Mouse (Mus musculus): Measurements from ENCODE around the gene Neurod2.

Gene Neurod2

GRCm38 (mm10) chr11:98333263-98333696, 3.8 kb upstream of the Neurod2 start:
- intact Hi-C loops (cut with DNase I) = no loop called here

DNA sequence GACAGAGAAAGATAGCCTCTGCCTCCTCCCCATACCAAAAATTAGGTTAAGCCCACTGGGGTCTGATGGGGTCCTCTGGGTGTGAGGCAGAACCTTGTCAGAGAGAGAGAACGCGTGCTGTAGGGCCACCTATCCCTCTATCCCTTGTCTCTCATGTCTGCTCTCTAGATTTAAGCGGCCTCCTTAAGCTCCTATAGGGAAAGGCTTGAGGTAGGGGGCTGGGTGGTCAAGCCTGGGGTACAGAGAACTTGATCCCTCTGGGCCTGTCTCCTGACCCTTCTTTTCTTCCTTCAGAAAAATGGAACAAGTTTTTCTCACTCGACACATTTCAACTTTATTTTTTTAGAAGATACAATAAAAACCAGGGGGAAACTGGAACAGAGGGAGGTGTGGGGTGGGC, 3.4 kb upstream of the Neurod2 start:
- intact Hi-C loops (cut with DNase I) = no loop called here

DNA sequence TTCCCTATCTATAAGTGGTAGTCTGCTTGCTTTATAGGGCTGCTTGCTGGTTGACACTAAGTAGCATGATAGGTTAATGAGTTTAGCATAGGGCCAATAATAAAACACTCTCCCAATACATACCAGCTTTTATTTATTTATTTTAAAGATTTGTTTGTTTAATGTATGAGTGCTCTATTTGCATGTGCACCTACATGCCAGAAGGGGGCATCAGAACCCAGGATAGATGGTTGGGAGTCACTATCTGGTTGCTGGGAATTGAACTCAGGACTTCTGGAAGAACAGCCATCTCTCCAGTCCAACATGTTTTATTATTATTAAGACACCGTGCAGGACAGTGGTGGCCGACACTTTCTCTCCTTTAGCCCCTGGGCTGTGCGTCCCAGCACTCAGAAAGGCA, 2.7 kb upstream of the Neurod2 start:
- intact Hi-C loops (cut with DNase I) = no loop called here

DNA sequence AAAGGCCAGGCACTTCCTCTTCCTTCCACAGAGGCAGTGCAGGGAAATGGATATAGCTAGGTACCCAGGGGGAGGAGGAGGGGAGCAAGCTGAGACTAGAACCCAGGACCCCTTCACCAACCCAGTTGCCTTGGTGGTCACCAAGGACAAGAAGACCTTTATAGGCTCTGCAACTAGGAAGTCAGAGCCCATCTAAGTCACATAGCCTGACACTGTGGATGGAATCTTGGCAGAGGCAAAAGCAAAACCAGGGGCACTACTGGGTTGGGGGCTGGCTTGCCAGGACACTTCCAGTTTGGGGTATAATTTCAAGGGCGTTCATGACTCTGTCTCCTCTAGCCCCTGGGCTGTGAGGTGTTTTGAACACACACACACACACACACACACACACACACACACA, 2.0 kb upstream of the Neurod2 start:
- intact Hi-C loops (cut with DNase I) = no loop called here

GRCm38 (mm10) chr11:98330745-98331204, 1.3 kb upstream of the Neurod2 start:
- intact Hi-C loops (cut with DNase I) = no loop called here

DNA sequence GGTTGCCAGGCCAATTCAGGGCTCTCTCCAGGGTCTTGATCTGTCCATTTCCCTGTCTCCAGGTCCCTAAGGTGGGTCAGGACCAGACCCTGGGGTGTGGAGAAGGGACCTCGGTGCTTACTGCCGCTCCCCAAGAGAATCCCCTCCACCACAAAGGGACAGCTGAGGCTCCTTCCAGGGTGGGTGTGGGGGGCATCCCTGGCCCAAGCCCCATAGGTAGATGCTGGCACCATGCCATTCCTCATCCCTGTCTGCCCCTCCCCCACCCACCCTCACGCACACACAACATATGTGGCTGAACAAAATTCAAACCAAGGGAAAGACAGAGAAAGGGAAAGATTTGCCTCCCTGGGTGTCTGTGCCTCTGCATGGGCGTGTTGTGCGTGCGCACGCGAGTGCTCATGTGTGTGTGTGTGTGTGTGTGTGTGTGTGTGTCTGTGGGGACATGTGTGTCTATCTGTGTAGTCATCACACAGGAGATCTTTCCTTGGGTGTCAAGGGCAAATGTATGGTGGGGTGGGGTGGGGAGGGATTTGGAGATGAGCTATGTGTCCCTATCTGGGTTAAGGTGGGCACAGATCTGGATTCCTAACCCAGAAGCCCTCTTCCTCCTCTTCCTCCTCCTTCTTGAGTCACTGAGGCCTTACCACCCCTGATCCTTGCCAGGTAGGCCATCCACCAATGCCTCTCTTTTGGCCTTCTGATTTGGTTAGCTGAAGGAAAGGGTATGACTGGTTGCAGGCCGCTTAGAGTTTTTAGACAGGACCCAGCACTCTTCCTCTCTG, 704 bp upstream of the Neurod2 start:
- intact Hi-C loops (cut with DNase I) = no loop called here

DNA sequence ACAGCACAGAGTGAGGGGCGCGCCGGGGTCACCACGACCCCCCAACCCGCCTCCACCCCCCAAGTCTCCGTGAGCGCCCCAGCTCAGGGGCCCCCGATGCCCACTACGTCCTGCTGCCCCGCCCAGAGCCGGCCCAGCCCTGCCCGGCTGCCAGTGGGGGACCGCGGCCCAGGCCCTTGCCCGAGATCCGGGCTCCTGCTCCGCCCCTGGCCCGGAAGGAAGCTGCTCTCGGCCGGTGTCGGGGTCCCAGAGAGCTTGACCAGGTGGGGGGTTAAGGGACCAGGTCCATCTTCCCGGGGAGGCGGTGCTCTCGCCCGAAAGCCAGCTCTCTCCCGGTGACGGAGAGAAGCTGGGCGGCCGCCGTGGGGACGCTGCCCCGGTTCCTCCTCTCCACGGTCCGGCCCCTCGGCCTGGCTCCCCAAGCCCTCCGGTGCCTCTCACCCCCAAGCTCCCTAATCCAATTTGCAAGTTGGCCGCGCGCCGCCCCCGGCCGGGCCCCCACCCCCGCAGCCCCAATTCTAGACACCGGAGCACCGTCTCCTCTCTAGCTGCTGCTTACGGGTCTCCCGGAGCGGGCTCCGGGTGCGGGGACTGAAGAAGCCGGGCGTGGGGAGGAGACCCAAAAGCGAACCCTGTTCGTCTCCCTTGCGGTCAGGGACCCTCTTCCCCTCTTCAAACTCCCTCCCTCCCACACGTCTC, 928 bp downstream of the Neurod2 start:
- intact Hi-C loops (cut with DNase I) = no loop called here

GRCm38 (mm10) chr11:98328031-98328370, 1.4 kb downstream of the Neurod2 start:
- intact Hi-C loops (cut with DNase I) = no loop called here

DNA sequence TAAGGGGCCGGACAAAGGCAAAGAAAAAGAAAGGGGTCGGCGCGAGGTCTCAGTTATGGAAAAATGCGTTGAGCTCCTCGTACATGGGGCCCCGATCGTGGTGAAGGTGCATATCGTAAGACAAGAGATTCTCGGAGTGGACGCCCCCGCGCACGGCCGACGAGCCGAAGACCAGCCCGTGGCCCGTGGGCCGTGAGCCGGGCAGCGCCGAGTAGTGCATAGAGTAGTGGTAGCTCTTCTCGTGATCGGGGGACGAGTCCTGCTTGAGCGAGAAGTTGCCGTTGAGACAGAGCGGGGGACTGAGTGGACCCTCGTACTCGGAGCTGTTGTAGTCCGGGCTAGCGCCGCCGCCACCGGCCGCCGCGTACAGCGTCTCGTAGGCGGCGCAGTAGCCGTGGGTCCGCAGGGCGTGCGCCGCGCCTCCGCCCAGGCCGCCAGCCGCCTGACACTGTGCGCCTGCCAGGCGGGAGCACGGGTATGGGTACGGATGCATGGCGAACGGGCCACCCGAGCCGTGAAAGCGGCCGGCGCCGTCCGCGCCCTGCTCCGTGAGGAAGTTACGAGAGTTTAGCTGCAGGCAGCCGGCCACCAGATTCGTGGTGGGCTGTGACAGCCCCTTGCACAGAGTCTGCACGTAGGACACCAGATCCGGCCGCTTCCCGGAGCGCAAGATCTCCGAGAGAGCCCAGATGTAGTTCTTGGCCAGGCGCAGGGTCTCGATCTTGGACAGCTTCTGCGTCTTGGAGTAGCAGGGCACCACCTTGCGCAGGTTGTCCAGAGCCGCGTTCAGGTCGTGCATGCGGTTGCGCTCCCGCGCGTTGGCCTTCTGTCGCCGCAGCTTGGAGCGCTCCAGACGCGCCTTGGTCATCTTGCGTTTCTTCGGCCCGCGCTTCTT, 2.1 kb downstream of the Neurod2 start:
- intact Hi-C loops (cut with DNase I) = no loop called here

GRCm38 (mm10) chr11:98326741-98327135, 2.7 kb downstream of the Neurod2 start:
- intact Hi-C loops (cut with DNase I) = no loop called here

DNA sequence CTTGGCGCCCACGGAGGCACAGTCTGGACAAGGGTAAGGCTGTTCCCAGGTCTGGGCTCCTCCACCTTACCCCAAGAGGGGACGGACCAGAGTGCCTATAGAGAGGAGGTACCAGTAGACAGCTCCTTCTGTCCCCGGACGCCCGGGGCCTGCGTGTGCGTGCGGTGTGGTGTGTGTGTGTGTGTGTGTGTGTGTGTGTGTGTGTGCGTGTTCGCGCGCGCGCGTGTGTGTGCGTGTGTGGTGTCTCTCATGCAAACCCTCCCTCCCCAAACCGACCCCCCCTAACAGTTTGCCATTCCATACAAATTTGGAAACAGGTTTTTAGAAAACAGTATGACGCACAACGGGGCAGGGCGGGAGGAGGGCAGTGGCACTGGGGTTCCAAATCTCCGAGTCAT, 3.6 kb downstream of the Neurod2 start:
- intact Hi-C loops (cut with DNase I) = no loop called here

- intact Hi-C loops (cut with DNase I) = no loop called here
These were observed 4.1 kb downstream of the Neurod2 start for GRCm38 (mm10) chr11:98325191-98325820.

DNA sequence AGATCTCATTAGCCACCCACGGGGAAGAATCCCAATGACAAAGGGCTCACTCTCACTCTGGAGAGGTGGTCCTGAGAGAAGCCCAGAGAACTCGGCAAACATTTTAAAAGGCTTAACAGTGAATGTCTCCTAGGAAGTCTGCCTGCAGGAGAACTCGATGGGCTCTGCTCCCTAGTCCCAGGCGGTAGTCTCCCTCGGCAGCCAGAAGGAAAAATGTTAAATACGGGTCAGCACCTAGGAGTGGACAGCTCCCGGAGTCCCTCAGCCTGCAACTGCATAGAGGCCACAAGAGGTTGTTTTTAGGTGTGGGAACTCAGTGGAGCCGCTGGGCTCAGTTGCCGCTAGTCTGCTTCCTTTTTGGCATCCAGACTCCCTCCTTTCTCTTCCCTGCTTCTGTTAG, 5.5 kb downstream of the Neurod2 start:
- intact Hi-C loops (cut with DNase I) = no loop called here

GRCm38 (mm10) chr11:98323136-98323866, 6.1 kb downstream of the Neurod2 start:
- intact Hi-C loops (cut with DNase I) = no loop called here

DNA sequence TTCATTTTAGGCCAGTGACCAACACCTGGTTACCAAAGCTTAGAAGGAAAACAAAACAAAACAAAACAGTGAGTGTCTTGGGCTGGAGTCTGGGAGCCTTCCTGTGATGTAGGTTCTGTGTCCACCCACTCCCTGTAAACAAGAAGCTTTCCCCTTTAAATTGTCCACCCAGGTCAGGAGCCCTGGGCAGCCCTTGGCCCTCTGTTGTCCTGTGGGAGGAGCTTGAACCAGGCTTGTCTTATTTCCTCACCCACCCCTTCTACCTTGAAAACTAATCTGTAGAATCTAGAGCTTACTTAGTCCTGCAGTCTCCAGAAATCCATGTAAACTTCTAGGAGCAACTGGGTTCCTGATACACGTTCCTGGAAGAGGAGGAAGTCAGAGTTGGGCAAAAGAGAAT, 7.3 kb downstream of the Neurod2 start:
- intact Hi-C loops (cut with DNase I) = no loop called here

GRCm38 (mm10) chr11:98321677-98322003, 7.8 kb downstream of the Neurod2 start:
- intact Hi-C loops (cut with DNase I) = no loop called here

DNA sequence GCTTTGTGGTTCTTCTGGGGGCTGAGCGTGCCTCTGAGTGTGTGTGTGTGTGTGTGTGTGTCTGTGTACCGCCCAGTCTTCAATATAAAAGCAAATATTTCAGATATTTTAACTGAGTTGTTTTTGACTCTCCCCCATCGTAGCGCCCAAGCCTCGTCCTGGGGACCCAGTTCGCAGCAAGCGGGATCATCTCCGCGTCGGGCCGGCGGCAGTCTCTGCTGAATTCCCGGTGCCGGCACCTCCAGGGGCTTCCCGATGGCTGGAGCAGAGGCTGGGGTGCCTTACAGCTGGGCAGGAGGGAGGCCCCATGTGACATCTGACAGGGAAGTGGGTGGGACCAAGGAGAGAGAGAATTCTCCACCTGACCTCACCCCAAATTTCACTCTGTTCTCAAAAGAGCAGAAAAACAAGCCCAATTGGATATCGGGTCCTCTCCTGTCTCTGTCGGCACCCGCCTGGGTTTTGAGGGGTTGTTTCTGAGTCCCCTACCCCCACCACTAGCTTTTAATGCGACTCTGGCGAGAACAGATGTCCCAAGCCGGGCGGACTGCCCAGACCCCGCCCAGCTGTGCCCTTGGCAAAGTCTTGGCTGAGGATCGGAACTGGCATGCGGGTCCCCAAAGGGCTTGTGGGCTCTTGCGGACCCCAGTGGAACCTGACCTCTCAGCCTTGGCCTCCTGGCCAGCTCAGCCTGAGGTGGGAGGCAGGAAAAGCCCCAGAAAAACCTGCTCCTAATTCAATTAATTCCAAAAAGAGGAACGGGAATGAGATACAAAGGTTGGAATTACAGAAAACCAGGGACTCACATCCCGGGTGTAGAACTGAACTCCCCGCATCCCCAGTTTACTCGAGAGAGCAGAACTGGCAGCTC, 8.4 kb downstream of the Neurod2 start:
- intact Hi-C loops (cut with DNase I) = no loop called here

GRCm38 (mm10) chr11:98320381-98320780, 9.1 kb downstream of the Neurod2 start:
- intact Hi-C loops (cut with DNase I) = no loop called here

DNA sequence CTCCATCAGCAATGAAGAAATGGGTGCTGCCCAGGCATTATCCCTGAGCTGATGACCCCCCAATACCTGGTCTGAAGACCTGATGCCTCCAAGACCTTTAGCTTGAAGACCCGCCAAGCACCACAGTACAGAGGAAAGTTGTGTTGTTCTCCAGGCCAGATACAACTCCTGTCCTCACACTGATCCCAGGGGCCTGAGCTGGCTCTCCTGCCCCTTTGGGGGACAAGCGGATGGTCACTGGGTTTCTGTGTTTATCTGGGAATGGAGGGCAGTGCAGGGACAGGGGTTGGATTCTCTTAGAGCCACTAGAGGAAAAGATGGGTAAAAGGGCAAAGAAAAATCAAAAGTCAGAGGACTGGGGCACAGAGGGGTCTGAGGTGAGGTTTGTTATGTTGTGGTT, 9.5 kb downstream of the Neurod2 start:
- intact Hi-C loops (cut with DNase I) = no loop called here

DNA sequence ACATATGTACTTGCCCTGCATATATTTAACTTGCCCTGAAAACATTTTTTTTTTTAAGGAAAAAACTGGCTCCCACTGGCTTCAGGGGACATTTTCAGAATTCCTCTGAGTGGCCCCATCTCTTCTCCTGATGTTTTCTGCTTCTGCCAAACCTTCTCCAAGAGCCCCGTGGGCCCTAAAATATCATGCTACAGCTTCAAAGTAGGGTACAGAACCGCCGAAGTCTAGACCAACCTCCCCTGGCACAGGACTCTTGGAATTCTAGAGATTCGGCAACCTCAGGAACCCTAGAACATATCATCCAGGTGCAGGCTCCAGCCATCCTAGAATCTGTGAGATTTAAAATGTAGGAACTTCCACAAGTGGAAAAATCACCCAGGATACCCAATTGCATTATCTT, 9.9 kb downstream of the Neurod2 start:
- intact Hi-C loops (cut with DNase I) = no loop called here
